Mouse (Mus musculus) liver, embryonic 12.5 days (tissue): Measurements from ENCODE around the gene Lhfp. TPM values are rescaled to one million over a fixed set of nuclear protein-coding genes. Genes with fewer than 3 reads are reported as not detected.

ENCODE experiments used
- ATAC-seq: fragments of 200-750 bp; cut with Nextera tagmentation; 2 replicates; pipeline ENCODE4 v1.8.0; 2017; ENCODE audit warnings: moderate number of reproducible peaks, mild to moderate bottlenecking, moderate library complexity
- H3K27ac ChIP-seq: fragments of 300-500 bp; sonication (generic); 2 replicates; pipeline ENCODE4 v1.5.1; 2016; ENCODE audit warnings: mild to moderate bottlenecking
- H3K27me3 ChIP-seq: fragments of 300-500 bp; sonication (generic); replicated peaks from 2 replicates; pipeline ENCODE4 v1.6.1; 2016; ENCODE audit warnings: mild to moderate bottlenecking, moderate library complexity
- H3K36me3 ChIP-seq: fragments of 300-500 bp; sonication (generic); 2 replicates; pipeline ENCODE4 v1.6.1; 2016; ENCODE audit warnings: mild to moderate bottlenecking, moderate library complexity
- H3K4me1 ChIP-seq: fragments of 300-500 bp; sonication (generic); 2 replicates; pipeline ENCODE4 v1.6.1; 2016
- H3K4me2 ChIP-seq: fragments of 300-500 bp; sonication (generic); 2 replicates; pipeline ENCODE4 v1.6.1; 2016; ENCODE audit warnings: mild to moderate bottlenecking, moderate library complexity
- H3K4me3 ChIP-seq: fragments of 300-500 bp; sonication (generic); 2 replicates; pipeline ENCODE4 v1.5.1; 2016; ENCODE audit warnings: mild to moderate bottlenecking, moderate library complexity
- H3K9ac ChIP-seq: fragments of 300-500 bp; sonication (generic); 2 replicates; pipeline ENCODE4 v1.6.1; 2016; ENCODE audit warnings: mild to moderate bottlenecking, moderate library complexity
- H3K9me3 ChIP-seq: fragments of 300-500 bp; sonication (generic); replicated peaks from 2 replicates; pipeline ENCODE4 v1.6.1; 2016; ENCODE audit warnings: mild to moderate bottlenecking, moderate library complexity
- WGBS: fragments of 180-500 bp; shearing (Covaris S2); methylation state at CpG from one replicate; pipeline ENCODE4 v1.1.7; 2016; ENCODE audit not compliant: insufficient replicate concordance; 5-methylcytosine and 5-hydroxymethylcytosine counted together
- polyA plus RNA-seq: library from polyadenylated mRNA; unstranded; fragments of >200 nt; fragmentation: Nextera tagmentation; extraction: Ambion mirVana; gene quantifications from 2 replicates; pipeline ENCODE4 v1.2.1, GENCODE M21; 2016

Gene Lhfp
- polyA plus RNA-seq, 1 experiment from 2014 or later, result 6.3 TPM

DNA sequence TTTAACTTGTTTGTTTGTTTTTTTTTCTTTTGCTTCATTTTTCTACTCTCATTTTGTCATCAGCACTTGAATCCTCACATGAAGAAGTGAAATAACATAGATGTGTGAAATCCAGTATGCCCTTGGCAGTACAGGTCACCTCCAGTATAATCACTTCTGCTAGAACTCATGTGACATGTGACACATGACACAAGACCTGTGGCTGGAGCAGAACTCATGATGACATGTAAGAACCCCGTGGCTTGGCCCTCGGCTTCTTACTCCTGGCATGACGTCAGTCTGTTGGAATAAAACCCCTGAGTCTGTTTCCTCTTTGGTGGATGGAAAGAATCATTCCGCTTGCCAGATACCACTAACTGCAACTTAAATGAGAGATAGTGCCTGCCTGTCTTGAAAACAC is 14.0 kb upstream of the Lhfp start:
- Histone ChIP-seq H3K9me3 (no peaks in the 10 kb centered on the region), H3K36me3 (no peaks in the 10 kb centered on the region), H3K4me3 (no peak overlapping the region), H3K4me2 (no peak overlapping the region), H3K27ac (no peak overlapping the region), H3K4me1 (peaks cover 7% of the 10 kb centered on the region), H3K9ac (no peak overlapping the region), H3K27me3 (peaks cover 3% of the 10 kb centered on the region; the same call in 1 of the 2 replicates)
- ATAC-seq, result no peak
- 52% methylated on average over 4 of the region's 4 CpGs for WGBS

DNA sequence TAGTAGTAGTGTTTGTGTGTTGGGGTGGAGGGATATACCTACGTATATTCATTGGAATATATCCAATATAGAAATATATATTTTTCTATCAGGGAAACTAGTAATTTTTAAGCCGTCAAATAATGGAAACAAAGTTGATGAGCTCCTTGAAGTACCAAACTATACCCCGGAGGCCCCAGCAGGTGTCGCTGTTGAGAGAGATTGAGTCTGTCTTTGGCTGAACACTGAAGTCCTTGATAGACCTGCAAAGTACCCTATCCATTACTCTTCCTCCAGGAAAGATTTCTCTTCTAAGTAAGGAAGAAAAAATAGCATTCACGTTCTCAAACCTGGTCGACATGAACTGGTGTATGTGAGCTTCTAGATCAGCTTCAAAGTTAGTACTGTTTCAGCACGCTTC is 12.3 kb upstream of the Lhfp start:
- WGBS, result 14% methylated on average over 7 of the region's 7 CpGs
- Histone ChIP-seq H3K36me3 (no peaks in the 10 kb centered on the region), H3K27ac (no peak overlapping the region), H3K4me1 (peaks cover 13% of the 10 kb centered on the region), H3K9ac (no peak overlapping the region), H3K4me3 (no peak overlapping the region), H3K27me3 (peaks cover 3% of the 10 kb centered on the region; the same call in 1 of the 2 replicates), H3K9me3 (no peaks in the 10 kb centered on the region), H3K4me2 (no peak overlapping the region)
- no peak for ATAC-seq

DNA sequence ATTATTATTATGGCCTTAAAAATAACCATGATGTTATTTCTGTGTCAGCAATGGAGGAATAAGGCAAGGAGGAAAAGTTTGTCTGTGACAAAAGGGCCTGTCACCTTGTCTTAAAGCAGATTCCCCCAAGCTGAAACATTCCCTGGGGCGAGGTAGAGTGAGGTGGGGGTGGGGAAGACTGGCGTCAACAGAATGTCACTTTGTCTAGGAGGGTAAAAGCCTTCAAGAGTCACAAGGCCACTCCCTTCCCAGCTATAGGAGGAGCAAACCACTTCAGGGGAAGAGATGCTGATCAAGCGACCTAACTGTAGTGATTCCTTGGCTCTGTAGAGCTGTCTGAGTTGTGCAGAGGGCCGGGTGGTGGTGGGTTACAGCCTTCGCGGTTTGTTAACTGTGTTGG is 9.7 kb upstream of the Lhfp start:
- H3K27me3 ChIP-seq, result peaks cover 3% of the 10 kb centered on the region; the same call in 1 of the 2 replicates
- H3K4me3 ChIP-seq, result no peak overlapping the region
- no peaks in the 10 kb centered on the region for H3K9me3 ChIP-seq
- no peak overlapping the region for H3K27ac ChIP-seq
- peaks cover 13% of the 10 kb centered on the region for H3K4me1 ChIP-seq
- no peak overlapping the region for H3K9ac ChIP-seq
- no peak for ATAC-seq
- H3K36me3 ChIP-seq, result no peaks in the 10 kb centered on the region
- no peak overlapping the region for H3K4me2 ChIP-seq
- WGBS, result 27% methylated on average over 6 of the region's 6 CpGs

DNA sequence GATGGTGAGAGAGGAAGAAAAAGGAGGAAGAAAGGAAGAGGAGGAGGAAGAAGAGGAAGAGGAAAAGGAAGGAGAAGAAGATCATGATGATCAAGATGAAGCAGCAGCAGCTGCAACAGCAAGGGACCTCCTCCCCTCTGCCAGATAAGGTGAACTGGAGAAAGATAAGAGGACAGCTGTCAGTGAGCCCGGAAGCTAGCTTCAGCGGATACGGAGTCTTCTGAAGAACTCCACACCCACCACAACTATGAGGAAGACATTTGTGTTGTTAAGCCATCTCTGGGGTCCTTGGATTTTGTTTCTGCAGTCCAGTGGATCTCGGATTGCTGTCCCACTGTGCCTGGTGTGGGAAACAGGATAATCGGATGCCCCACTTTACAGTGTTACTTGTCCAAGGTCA is 8.9 kb upstream of the Lhfp start:
- H3K4me3 ChIP-seq, result no peak overlapping the region
- H3K27me3 ChIP-seq, result peaks cover 3% of the 10 kb centered on the region; the same call in 1 of the 2 replicates
- no peak overlapping the region for H3K27ac ChIP-seq
- H3K36me3 ChIP-seq, result no peaks in the 10 kb centered on the region
- no peak for ATAC-seq
- no peaks in the 10 kb centered on the region for H3K9me3 ChIP-seq
- peaks cover 13% of the 10 kb centered on the region for H3K4me1 ChIP-seq
- no peak overlapping the region for H3K4me2 ChIP-seq
- WGBS, result 7% methylated on average over 5 of the region's 5 CpGs
- no peak overlapping the region for H3K9ac ChIP-seq

DNA sequence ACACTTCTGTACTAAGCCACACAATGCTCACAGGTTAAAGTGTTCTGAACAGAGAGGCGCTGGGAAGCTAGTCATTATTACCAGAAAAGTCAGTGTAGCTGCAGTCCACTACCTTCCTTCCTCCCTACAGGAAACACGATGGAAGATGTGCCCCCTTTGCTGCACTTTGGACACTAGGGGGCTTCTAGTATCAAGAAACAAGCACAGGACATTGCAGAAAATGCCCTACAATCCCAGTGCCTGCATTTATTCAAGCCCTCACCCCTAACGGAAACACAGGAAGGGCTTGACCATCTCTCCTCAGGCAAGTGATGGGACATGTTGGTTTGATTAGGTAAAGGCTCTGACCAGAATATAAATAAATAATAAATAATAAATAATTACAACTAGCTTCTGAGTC is 7.9 kb upstream of the Lhfp start:
- no peak overlapping the region for H3K27ac ChIP-seq
- no peaks in the 10 kb centered on the region for H3K9me3 ChIP-seq
- peaks cover 3% of the 10 kb centered on the region; the same call in 1 of the 2 replicates for H3K27me3 ChIP-seq
- H3K9ac ChIP-seq, result no peak overlapping the region
- peaks cover 13% of the 10 kb centered on the region for H3K4me1 ChIP-seq
- no peak overlapping the region for H3K4me3 ChIP-seq
- no peak for ATAC-seq
- 18% methylated on average over 3 of the region's 3 CpGs for WGBS
- no peaks in the 10 kb centered on the region for H3K36me3 ChIP-seq
- no peak overlapping the region for H3K4me2 ChIP-seq

DNA sequence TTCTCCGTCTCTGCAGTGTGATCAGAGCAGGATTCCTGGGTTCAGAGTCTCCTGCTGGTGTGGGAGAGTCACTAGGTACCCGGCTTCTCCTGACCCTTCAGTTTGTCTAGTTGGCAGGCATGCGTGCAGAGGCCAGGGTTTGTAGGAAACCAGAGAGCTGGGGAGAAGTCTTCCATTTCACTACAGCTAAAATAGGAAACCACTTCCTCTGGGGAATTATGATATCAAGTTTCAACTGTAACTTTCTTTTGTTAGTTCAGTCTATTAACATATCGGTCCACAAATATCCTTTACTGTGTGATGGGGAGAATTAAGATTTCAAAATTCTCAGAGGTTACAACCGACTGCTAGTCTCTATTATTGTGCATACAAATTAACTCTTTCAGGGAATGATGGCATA is 5.3 kb upstream of the Lhfp start:
- Histone ChIP-seq H3K36me3 (no peaks in the 10 kb centered on the region), H3K4me2 (no peak overlapping the region), H3K27me3 (peaks cover 18% of the 10 kb centered on the region), H3K4me3 (no peak overlapping the region), H3K9ac (no peak overlapping the region), H3K9me3 (no peaks in the 10 kb centered on the region), H3K4me1 (peaks cover 13% of the 10 kb centered on the region), H3K27ac (no peak overlapping the region)
- ATAC-seq, result no peak
- WGBS, result 78% methylated on average over 5 of the region's 5 CpGs

DNA sequence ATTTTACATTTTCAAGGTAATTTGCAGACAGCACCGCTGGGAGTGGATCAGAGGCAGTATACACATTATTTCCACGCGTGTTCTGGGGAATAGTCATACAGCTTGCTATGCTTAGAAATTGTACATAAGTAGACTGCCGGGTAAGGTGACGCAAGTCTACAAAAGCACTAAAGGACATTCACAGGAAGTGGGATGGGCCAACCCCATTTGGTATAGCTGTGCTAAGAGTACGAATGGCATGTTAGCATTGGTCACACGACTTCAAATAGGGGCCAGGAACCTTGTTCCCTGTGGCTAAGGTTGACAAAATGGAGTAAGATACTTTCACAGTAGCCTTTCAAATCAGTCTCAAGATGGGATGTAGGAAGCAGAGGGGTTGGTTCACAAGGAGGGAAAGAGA is 4.4 kb upstream of the Lhfp start:
- Histone ChIP-seq H3K9me3 (no peaks in the 10 kb centered on the region), H3K9ac (no peak overlapping the region), H3K4me2 (no peak overlapping the region), H3K27me3 (peaks cover 27% of the 10 kb centered on the region), H3K4me1 (peaks cover 13% of the 10 kb centered on the region), H3K36me3 (no peaks in the 10 kb centered on the region), H3K27ac (no peak overlapping the region), H3K4me3 (no peak overlapping the region)
- no peak for ATAC-seq
- 62% methylated on average over 7 of the region's 7 CpGs for WGBS

DNA sequence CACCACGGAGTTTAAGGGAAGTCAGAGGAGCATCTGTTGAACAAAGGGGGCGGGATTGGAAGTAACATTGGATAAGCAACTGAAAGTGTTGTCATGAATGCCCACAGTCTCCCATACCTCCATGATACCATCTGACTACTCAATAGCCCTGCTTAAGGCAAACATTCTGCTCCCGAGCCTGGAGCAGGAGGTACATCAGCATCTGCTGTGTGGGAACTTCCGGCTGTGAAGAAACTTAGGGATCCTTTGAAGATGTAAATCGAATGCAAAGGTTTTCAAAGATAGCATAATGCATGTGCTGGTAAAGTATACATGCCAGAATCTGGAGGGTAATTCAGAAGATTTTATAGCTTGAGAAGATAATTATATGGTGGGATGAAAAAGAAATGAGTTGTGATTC is 2.4 kb upstream of the Lhfp start:
- 51% methylated on average over 5 of the region's 5 CpGs for WGBS
- Histone ChIP-seq H3K27ac (no peak overlapping the region), H3K9me3 (no peaks in the 10 kb centered on the region), H3K4me3 (no peak overlapping the region), H3K9ac (no peak overlapping the region), H3K27me3 (peaks cover 46% of the 10 kb centered on the region), H3K4me2 (no peak overlapping the region), H3K36me3 (no peaks in the 10 kb centered on the region), H3K4me1 (peaks cover 3% of the 10 kb centered on the region)
- no peak for ATAC-seq

DNA sequence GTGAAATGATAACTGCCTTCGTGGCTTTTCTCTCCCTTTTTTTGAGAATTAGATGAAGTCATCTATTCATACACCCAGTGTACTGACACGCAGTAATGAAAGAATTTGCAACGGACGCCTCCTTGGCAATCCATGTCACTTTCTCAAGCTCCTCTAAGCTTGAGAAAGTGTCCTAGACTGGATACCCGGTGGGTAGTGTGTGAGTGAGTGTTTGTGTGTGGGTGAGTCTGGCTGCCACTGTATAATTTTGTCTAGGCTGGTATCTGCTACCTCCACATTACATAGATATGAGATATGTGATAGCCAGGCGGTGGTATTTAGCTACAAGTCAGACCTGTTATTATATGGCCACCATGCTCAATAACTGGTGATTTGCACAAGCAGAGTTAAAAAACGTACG is 1.6 kb upstream of the Lhfp start:
- H3K9ac ChIP-seq, result no peak overlapping the region
- ATAC-seq, result no peak
- no peaks in the 10 kb centered on the region for H3K9me3 ChIP-seq
- no peak overlapping the region for H3K4me3 ChIP-seq
- WGBS, result 51% methylated on average over 8 of the region's 8 CpGs
- H3K4me2 ChIP-seq, result no peak overlapping the region
- peaks cover 3% of the 10 kb centered on the region for H3K4me1 ChIP-seq
- H3K27ac ChIP-seq, result no peak overlapping the region
- no peaks in the 10 kb centered on the region for H3K36me3 ChIP-seq
- H3K27me3 ChIP-seq, result peaks cover 46% of the 10 kb centered on the region

DNA sequence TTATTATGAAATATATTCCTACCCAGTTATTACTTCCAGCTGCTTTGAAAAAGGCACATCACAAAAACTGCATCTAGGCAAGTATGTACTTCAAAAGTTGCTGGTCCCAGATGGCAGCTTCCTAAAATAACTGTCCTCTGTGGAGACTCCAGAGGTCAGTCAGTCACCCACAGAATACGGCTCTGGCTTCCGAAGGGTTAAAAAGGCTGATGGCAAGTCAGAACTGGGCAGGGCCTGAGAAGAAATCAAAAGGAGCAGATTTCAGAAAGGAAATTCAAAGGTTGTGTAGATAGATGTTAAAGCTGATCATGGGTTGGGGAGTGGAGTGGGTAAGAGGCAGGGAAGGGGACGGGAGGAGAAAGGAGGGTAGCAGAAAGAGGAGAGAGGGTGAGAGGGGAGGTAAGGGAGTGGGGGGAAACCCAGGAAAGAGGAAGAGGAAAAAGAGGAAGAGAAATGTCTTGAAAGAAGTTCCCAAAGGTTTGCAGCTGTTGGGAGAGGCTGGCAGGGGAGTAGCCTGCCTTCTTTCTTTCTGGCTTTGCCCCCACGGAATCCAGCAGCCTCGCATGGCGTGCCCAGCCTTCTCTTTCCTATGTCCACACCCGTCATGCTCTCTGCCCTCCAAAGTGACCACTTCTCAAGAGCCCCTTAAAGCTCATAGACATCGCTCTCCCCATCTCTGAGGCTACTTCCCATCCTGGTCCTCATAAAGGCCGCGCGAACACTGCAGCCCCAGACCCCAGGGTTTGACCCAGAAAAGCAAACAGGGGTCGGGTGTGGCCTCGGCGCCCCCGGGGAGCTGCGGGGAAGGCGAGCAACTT is 526 bp upstream of the Lhfp start:
- Histone ChIP-seq H3K4me1 (peaks cover 3% of the 10 kb centered on the region), H3K9me3 (no peaks in the 10 kb centered on the region), H3K4me2 (peak overlapping the region; percentile 76), H3K9ac (peak overlapping the region; percentile 48; the same call in 1 of the 2 replicates), H3K27me3 (peaks cover 46% of the 10 kb centered on the region), H3K4me3 (peak overlapping the region; percentile 58), H3K36me3 (no peaks in the 10 kb centered on the region), H3K27ac (no peak overlapping the region)
- WGBS, result 6% methylated on average over 17 of the region's 17 CpGs
- ATAC-seq, result no peak

DNA sequence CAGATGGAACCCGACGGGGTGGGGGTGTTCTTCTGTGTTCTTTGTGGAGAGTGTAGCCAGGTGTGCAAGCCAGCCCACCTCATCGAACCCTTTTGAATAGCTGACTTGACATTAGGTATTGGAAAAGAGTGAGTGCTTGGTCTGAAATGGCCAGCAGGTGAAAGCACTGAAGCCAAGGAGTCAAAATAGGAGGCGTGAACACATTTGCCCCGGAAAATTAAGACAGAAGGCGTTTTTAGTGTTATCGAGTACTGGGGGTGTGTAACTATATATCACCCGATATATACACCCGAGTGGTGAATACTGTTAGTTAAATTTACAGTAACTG is 876 bp downstream of the Lhfp start:
- WGBS, result 27% methylated on average over 9 of the region's 9 CpGs
- Histone ChIP-seq H3K4me1 (peaks cover 3% of the 10 kb centered on the region), H3K27me3 (peaks cover 46% of the 10 kb centered on the region), H3K27ac (no peak overlapping the region), H3K9ac (no peak overlapping the region), H3K36me3 (no peaks in the 10 kb centered on the region), H3K4me2 (peak overlapping the region; percentile 76), H3K4me3 (peak overlapping the region; percentile 58), H3K9me3 (no peaks in the 10 kb centered on the region)
- ATAC-seq, result no peak

DNA sequence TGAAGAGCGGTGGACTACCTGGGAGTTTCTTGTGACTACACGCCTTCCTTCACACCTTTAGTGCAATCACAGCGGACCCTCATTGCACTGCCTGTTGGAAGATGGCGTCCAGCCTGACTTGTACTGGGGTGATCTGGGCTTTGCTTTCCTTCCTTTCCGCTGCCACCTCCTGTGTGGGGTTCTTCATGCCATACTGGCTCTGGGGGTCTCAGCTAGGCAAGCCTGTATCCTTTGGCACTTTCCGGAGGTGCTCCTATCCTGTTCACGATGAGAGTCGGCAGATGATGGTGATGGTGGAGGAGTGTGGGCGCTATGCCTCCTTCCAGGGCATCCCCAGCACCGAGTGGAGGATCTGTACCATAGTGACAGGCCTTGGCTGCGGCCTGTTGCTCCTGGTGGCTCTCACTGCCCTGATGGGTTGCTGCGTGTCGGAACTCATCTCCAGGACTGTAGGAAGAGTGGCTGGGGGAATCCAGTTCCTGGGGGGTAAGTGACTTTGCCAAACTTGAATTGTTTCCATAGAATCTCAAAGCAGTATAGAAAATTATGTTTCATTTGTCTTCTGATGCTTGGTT is 2.0 kb downstream of the Lhfp start:
- Histone ChIP-seq H3K4me1 (peaks cover 3% of the 10 kb centered on the region), H3K27ac (no peak overlapping the region), H3K27me3 (peaks cover 46% of the 10 kb centered on the region), H3K4me2 (no peak overlapping the region), H3K9ac (no peak overlapping the region), H3K4me3 (no peak overlapping the region), H3K9me3 (no peaks in the 10 kb centered on the region), H3K36me3 (no peaks in the 10 kb centered on the region)
- 78% methylated on average over 13 of the region's 13 CpGs for WGBS
- no peak for ATAC-seq
